Mouse (Mus musculus): Measurements from ENCODE around the gene Tra2a.

GRCm38 (mm10) chr6:49212141-49212540 lies 51.7 kb downstream of the Tra2a start:
- no peak for TF ChIP-seq CTCF (IDR thresholded peaks at IDR 0.05; ENCODE audit: low read depth, low read length)
- TF ChIP-seq POLR2A (IDR thresholded peaks at IDR 0.05; ENCODE audit: borderline replicate concordance, low read depth, low read length), result no peak
